Mouse (Mus musculus) G1E (cell line): ENCODE results near the gene Adgrb2.

Experiments
- CTCF ChIP-seq: IDR thresholded peaks from 2 replicates; pipeline ENCODE4 v1.5.1; 2012; ENCODE audit warnings: low read depth, low read length, inconsistent platforms, mixed read lengths
- POLR2AphosphoS5 ChIP-seq: IDR thresholded peaks from 2 replicates; pipeline ENCODE4 v1.6.1; 2012; ENCODE audit warnings: low read depth, low read length, inconsistent platforms; ENCODE audit not compliant: insufficient replicate concordance

DNA sequence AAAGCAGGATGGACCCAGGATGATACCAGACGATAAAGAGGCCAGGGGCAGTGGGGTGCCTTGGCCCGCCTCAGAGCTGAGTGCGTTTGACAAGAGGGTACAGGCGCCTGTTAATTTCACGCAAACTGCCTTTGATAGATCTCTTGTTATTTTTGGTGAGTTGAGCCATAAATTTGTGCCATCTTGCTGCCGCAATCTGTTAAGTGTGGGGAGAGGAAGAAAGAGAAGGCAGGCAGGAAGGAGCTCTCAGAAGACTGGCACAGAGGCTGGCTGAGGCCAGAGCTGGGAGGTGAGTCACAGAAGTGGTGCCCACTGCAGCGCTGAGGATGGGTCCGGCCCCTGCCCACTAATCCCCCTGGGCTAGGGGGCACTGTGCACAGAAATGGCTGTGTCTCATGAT is 10.6 kb downstream of the Adgrb2 start:
- TF ChIP-seq CTCF (no peak), POLR2AphosphoS5 (no peak)
